Mouse (Mus musculus): ENCODE results near the gene Bcl6b.
A peak's percentile ranks its signal among the peaks of the same experiment; 100 is the strongest.

Gene Bcl6b

GRCm38 (mm10) chr11:70234037-70234436, 4.4 kb upstream of the Bcl6b start:
- DNase-seq (ENCODE audit: low read depth, low spot score) = no peak

GRCm38 (mm10) chr11:70233016-70233415, 3.4 kb upstream of the Bcl6b start:
- no peak for DNase-seq (ENCODE audit: low read depth, low spot score)

GRCm38 (mm10) chr11:70232546-70232945, 2.9 kb upstream of the Bcl6b start:
- DNase-seq (ENCODE audit: low read depth, low spot score) = no peak

- DNase-seq (ENCODE audit: low read depth, low spot score) = peak; percentile 84
These were observed 685 bp upstream of the Bcl6b start for GRCm38 (mm10) chr11:70230239-70230727.

GRCm38 (mm10) chr11:70228828-70229227, 770 bp downstream of the Bcl6b start:
- DNase-seq (ENCODE audit: low read depth, low spot score) = no peak

GRCm38 (mm10) chr11:70227661-70228245, 1.8 kb downstream of the Bcl6b start:
- no peak for DNase-seq (ENCODE audit: low read depth, low spot score)

- DNase-seq (ENCODE audit: low read depth, low spot score) = no peak
These were observed 2.5 kb downstream of the Bcl6b start for GRCm38 (mm10) chr11:70227126-70227525.

- DNase-seq (ENCODE audit: low read depth, low spot score) = no peak
These were observed 3.1 kb downstream of the Bcl6b start for GRCm38 (mm10) chr11:70226602-70226890.

- no peak for DNase-seq (ENCODE audit: low read depth, low spot score)
These were observed 3.6 kb downstream of the Bcl6b start for GRCm38 (mm10) chr11:70225798-70226601.

- no peak for DNase-seq (ENCODE audit: low read depth, low spot score)
These were observed 5.9 kb downstream of the Bcl6b start for GRCm38 (mm10) chr11:70223724-70224123.

- DNase-seq (ENCODE audit: low read depth, low spot score) = peak; percentile 9
These were observed 7.7 kb downstream of the Bcl6b start for GRCm38 (mm10) chr11:70221603-70222500.

- DNase-seq (ENCODE audit: low read depth, low spot score) = peak; percentile 89
These were observed 8.6 kb downstream of the Bcl6b start, which contains the start of gene Slc16a13 for GRCm38 (mm10) chr11:70220731-70221602. Gene Slc16a13, minus strand, starts transcription at chr11:70221064.

GRCm38 (mm10) chr11:70220323-70220722, 9.3 kb downstream of the Bcl6b start:
- no peak for DNase-seq (ENCODE audit: low read depth, low spot score)

- no peak for DNase-seq (ENCODE audit: low read depth, low spot score)
These were observed 9.7 kb downstream of the Bcl6b start for GRCm38 (mm10) chr11:70219873-70220272.

GRCm38 (mm10) chr11:70218741-70219470, 10.7 kb downstream of the Bcl6b start:
- DNase-seq (ENCODE audit: low read depth, low spot score) = no peak

- no peak for DNase-seq (ENCODE audit: low read depth, low spot score)
These were observed 11.6 kb downstream of the Bcl6b start for GRCm38 (mm10) chr11:70218039-70218438.

GRCm38 (mm10) chr11:70216103-70216502, 13.5 kb downstream of the Bcl6b start:
- no peak for DNase-seq (ENCODE audit: low read depth, low spot score)

- DNase-seq (ENCODE audit: low read depth, low spot score) = no peak
These were observed 14.3 kb downstream of the Bcl6b start for GRCm38 (mm10) chr11:70215301-70215700.

- DNase-seq (ENCODE audit: low read depth, low spot score) = no peak
These were observed 14.8 kb downstream of the Bcl6b start for GRCm38 (mm10) chr11:70214856-70215209.

GRCm38 (mm10) chr11:70214191-70214855, 15.3 kb downstream of the Bcl6b start:
- no peak for DNase-seq (ENCODE audit: low read depth, low spot score)
